18 mouse cellular contexts compared by ENCODE assay signal in genomic region chr12:24754693-24755092, GRCm38 (mm10). TPM values are rescaled to one million over a fixed set of nuclear protein-coding genes. Genes with fewer than 3 reads are reported as not detected.
DNase-seq lines count a peak whose midpoint lies in the region; ATAC-seq lines count a peak whose summit lies in the region.
"Had no signal": no experiment of that assay in that cellular context is flagged by ENCODE, and none has a peak within 500 bp of the region (broad histone marks: within the 10 kb centered on the region; RNA-seq: fewer than 3 reads in every experiment).

No protein-coding gene starts in this region.

- no peaks in the 10 kb centered on the region for H3K4me1 ChIP-seq in hindbrain, embryonic 16.5 days (ENCODE audit: control insufficient read depth, insufficient read depth, low read depth, low read length)
- H3K4me1 ChIP-seq in hindbrain, embryonic 11.5 days (replicated peaks; ENCODE audit: control insufficient read depth, insufficient read depth, low read length) = peaks cover 2% of the 10 kb centered on the region; the same call in 1 of the 2 replicates
- peaks cover 8% of the 10 kb centered on the region; the same call in 1 of the 2 replicates for H3K4me1 ChIP-seq in midbrain, embryonic 14.5 days (ENCODE audit: control insufficient read depth, insufficient read depth, low read length)
- H3K4me1 ChIP-seq in midbrain, embryonic 11.5 days (ENCODE audit: control insufficient read depth, insufficient read depth, low read length) = peaks cover 5% of the 10 kb centered on the region
- peaks cover 6% of the 10 kb centered on the region for H3K4me1 ChIP-seq in midbrain, embryonic 15.5 days

- H3K4me3 ChIP-seq in hindbrain, embryonic 16.5 days (ENCODE audit: low read length) = no peak overlapping the region
- H3K4me3 ChIP-seq in hindbrain, embryonic 11.5 days (ENCODE audit: low read depth, low read length) = no peak overlapping the region
- H3K4me3 ChIP-seq in midbrain, embryonic 14.5 days (replicated peaks; ENCODE audit: low read depth, low read length) = no peak overlapping the region
- H3K4me3 ChIP-seq in midbrain, embryonic 11.5 days (ENCODE audit: low read depth, low read length) = no peak overlapping the region
- H3K4me3 ChIP-seq in midbrain, embryonic 15.5 days = no peak overlapping the region
- H3K4me3 ChIP-seq: forebrain, embryonic 13.5 days; left cerebral cortex, adult 2 months; midbrain, embryonic 12.5 days; neural tube, embryonic 12.5 days had no signal

- H3K27ac ChIP-seq in hindbrain, embryonic 16.5 days (ENCODE audit: low read depth, low read length) = no peak overlapping the region
- H3K27ac ChIP-seq in hindbrain, embryonic 11.5 days (ENCODE audit: low read depth, low read length) = no peak overlapping the region
- H3K27ac ChIP-seq in midbrain, embryonic 14.5 days (replicated peaks; ENCODE audit: low read depth, low read length) = no peak overlapping the region
- no peak overlapping the region for H3K27ac ChIP-seq in midbrain, embryonic 11.5 days (ENCODE audit: low read depth, low read length)
- H3K27ac ChIP-seq in midbrain, embryonic 15.5 days = no peak overlapping the region
- H3K27ac ChIP-seq: forebrain, embryonic 13.5 days; left cerebral cortex, adult 2 months; midbrain, embryonic 12.5 days; neural tube, embryonic 12.5 days had no signal

- no peaks in the 10 kb centered on the region for H3K36me3 ChIP-seq in hindbrain, embryonic 16.5 days (ENCODE audit: control insufficient read depth, insufficient read depth, low read length)
- no peaks in the 10 kb centered on the region for H3K36me3 ChIP-seq in hindbrain, embryonic 11.5 days (ENCODE audit: control insufficient read depth, insufficient read depth, low read length)
- no peaks in the 10 kb centered on the region for H3K36me3 ChIP-seq in midbrain, embryonic 14.5 days (ENCODE audit: control insufficient read depth, insufficient read depth, low read length)
- H3K36me3 ChIP-seq in midbrain, embryonic 11.5 days (ENCODE audit: control insufficient read depth, insufficient read depth, low read length) = no peaks in the 10 kb centered on the region
- H3K36me3 ChIP-seq in midbrain, embryonic 15.5 days (replicated peaks) = no peaks in the 10 kb centered on the region
- H3K36me3 ChIP-seq: midbrain, embryonic 12.5 days; neural tube, embryonic 12.5 days had no signal

- peak; percentile 18; the same call in 1 of the 2 replicates for ATAC-seq in hindbrain, embryonic 16.5 days
- no peak for ATAC-seq in hindbrain, embryonic 11.5 days (ENCODE audit: low FRiP score)
- no peak for ATAC-seq in midbrain, embryonic 14.5 days (ENCODE audit: low FRiP score, low TSS enrichment)
- no peak for ATAC-seq in midbrain, embryonic 11.5 days (ENCODE audit: low FRiP score)
- ATAC-seq in midbrain, embryonic 15.5 days (replicated peaks) = no peak
- ATAC-seq: forebrain, embryonic 13.5 days; liver, postnatal 0 days had no signal

- 33% methylated on average over 5 of the region's 5 CpGs for WGBS in hindbrain, embryonic 16.5 days
- 61% methylated on average over 5 of the region's 5 CpGs for WGBS in hindbrain, embryonic 11.5 days
- whole genome bisulfite sequencing in midbrain, embryonic 14.5 days = 55% methylated on average over 5 of the region's 5 CpGs
- WGBS in midbrain, embryonic 11.5 days = 67% methylated on average over 5 of the region's 5 CpGs
- WGBS in midbrain, embryonic 15.5 days = 55% methylated on average over 5 of the region's 5 CpGs

- no peak overlapping the region for H3K4me2 ChIP-seq in hindbrain, embryonic 16.5 days (ENCODE audit: low read length)
- no peak overlapping the region for H3K4me2 ChIP-seq in hindbrain, embryonic 11.5 days (replicated peaks; ENCODE audit: low read depth, low read length)
- no peak overlapping the region for H3K4me2 ChIP-seq in midbrain, embryonic 14.5 days (ENCODE audit: low read length)
- H3K4me2 ChIP-seq in midbrain, embryonic 11.5 days = no peak overlapping the region
- no peak overlapping the region for H3K4me2 ChIP-seq in midbrain, embryonic 15.5 days
- H3K4me2 ChIP-seq: forebrain, embryonic 13.5 days; heart, embryonic 11.5 days; midbrain, embryonic 12.5 days; neural tube, embryonic 12.5 days had no signal

- H3K27me3 ChIP-seq in hindbrain, embryonic 16.5 days (replicated peaks; ENCODE audit: control insufficient read depth, insufficient read depth, low read length) = no peaks in the 10 kb centered on the region
- H3K27me3 ChIP-seq in hindbrain, embryonic 11.5 days (ENCODE audit: control insufficient read depth, insufficient read depth, low read length) = no peaks in the 10 kb centered on the region
- H3K27me3 ChIP-seq in midbrain, embryonic 14.5 days (ENCODE audit: control insufficient read depth, insufficient read depth, low read length) = no peaks in the 10 kb centered on the region
- no peaks in the 10 kb centered on the region for H3K27me3 ChIP-seq in midbrain, embryonic 11.5 days (ENCODE audit: control insufficient read depth, insufficient read depth, low read length)
- no peaks in the 10 kb centered on the region for H3K27me3 ChIP-seq in midbrain, embryonic 15.5 days (replicated peaks)
- H3K27me3 ChIP-seq: forebrain, embryonic 13.5 days; midbrain, embryonic 12.5 days; neural tube, embryonic 12.5 days had no signal

- H3K9ac ChIP-seq in hindbrain, embryonic 16.5 days (ENCODE audit: low read depth, low read length) = no peak overlapping the region
- H3K9ac ChIP-seq in hindbrain, embryonic 11.5 days (ENCODE audit: low read depth, low read length) = no peak overlapping the region
- H3K9ac ChIP-seq in midbrain, embryonic 14.5 days (replicated peaks; ENCODE audit: low read length) = no peak overlapping the region
- no peak overlapping the region for H3K9ac ChIP-seq in midbrain, embryonic 11.5 days (ENCODE audit: low read length)
- H3K9ac ChIP-seq in midbrain, embryonic 15.5 days = no peak overlapping the region
- H3K9ac ChIP-seq: forebrain, embryonic 13.5 days; liver, postnatal 0 days; midbrain, embryonic 12.5 days; neural tube, embryonic 12.5 days had no signal

- no peaks in the 10 kb centered on the region for H3K9me3 ChIP-seq in hindbrain, embryonic 16.5 days (ENCODE audit: control insufficient read depth, low read length)
- no peaks in the 10 kb centered on the region for H3K9me3 ChIP-seq in hindbrain, embryonic 11.5 days (ENCODE audit: control insufficient read depth, low read length)
- H3K9me3 ChIP-seq in midbrain, embryonic 14.5 days (ENCODE audit: control insufficient read depth, low read length) = no peaks in the 10 kb centered on the region
- no peaks in the 10 kb centered on the region for H3K9me3 ChIP-seq in midbrain, embryonic 11.5 days (ENCODE audit: control insufficient read depth, low read length)
- no peaks in the 10 kb centered on the region for H3K9me3 ChIP-seq in midbrain, embryonic 15.5 days
- H3K9me3 ChIP-seq: forebrain, embryonic 13.5 days; midbrain, embryonic 12.5 days; neural tube, embryonic 12.5 days had no signal

- no peak for DNase-seq in hindbrain, embryonic 11.5 days (ENCODE audit: low spot score)
- DNase-seq in midbrain, embryonic 14.5 days = peak; percentile 17
- no peak for DNase-seq in midbrain, embryonic 11.5 days (ENCODE audit: low spot score, missing footprints)
- DNase-seq in cerebellum, postnatal 36 days = peak; percentile 15 to 35
- DNase-seq in lung, postnatal 36 days = peak; percentile 49
- DNase-seq in urinary bladder, postnatal 4 days (ENCODE audit: low spot score in 2 of 2) = no peak
- DNase-seq: adrenal gland, adult 2 months; B cell, adult 2 months; gastrocnemius, postnatal 25 days; liver, postnatal 0 days; spleen, adult 18-20 months had no signal

RNA-seq across cellular contexts. Expression of gene Rrm2, which starts 46.7 kb away (rescaled TPM):
- polyA plus RNA-seq in hindbrain, embryonic 16.5 days (2015; fragmentation: Nextera tagmentation; extraction: Ambion mirVana) = 54.2 and 66.2 TPM in 2 replicates
- 335 and 391 TPM in 2 replicates for polyA plus RNA-seq in hindbrain, embryonic 11.5 days (2014; fragmentation: Nextera tagmentation; extraction: Ambion mirVana)
- polyA plus RNA-seq in midbrain, embryonic 14.5 days (2014; fragmentation: Nextera tagmentation; extraction: Ambion mirVana) = 38.8 and 62.6 TPM in 2 replicates
- polyA plus RNA-seq in midbrain, embryonic 11.5 days (2014; fragmentation: Nextera tagmentation; extraction: Ambion mirVana) = 542 and 553 TPM in 2 replicates
- polyA plus RNA-seq in midbrain, embryonic 15.5 days (2015; fragmentation: Nextera tagmentation; extraction: Ambion mirVana) = 46.2 and 48.6 TPM in 2 replicates

Comparison
In these comparisons a context has a peak if more than half of its experiments do, and no peak if none do; other contexts are left out.
1. DNase-seq: peak in midbrain, embryonic 14.5 days (single experiment), cerebellum, postnatal 36 days (2 of 2) and lung, postnatal 36 days (single experiment); none in hindbrain, embryonic 11.5 days (single experiment), midbrain, embryonic 11.5 days (single experiment) and urinary bladder, postnatal 4 days (0 of 2).